Mouse (Mus musculus): ENCODE measurements at regions not wholly inside any gene's neighbourhood (a gene's known extent, or its start where the extent isn't known, plus 50 kb on each side); places are given as distances from the start of the nearest gene placed in this dataset.
A peak's percentile ranks its signal among the peaks of the same experiment; 100 is the strongest.

GRCm38 (mm10) chr14:76724395-76724794, 167.7 kb upstream of the Serp2 start:
- ATAC-seq (ENCODE audit: low read depth): no peak
- Histone ChIP-seq H3K27me3 (ENCODE audit: control insufficient read depth, insufficient read depth, low read depth, low read length) (no peaks in the 10 kb centered on the region), H3K27ac (ENCODE audit: low read length) (no peak overlapping the region), H3K4me1 (ENCODE audit: control insufficient read depth, low read depth, low read length) (no peaks in the 10 kb centered on the region), H3K9ac (ENCODE audit: low read depth, low read length) (no peak overlapping the region), H3K9me3 (replicated peaks; ENCODE audit: control insufficient read depth, low read length) (no peaks in the 10 kb centered on the region), H3K36me3 (ENCODE audit: control insufficient read depth, insufficient read depth) (no peaks in the 10 kb centered on the region), H3K4me3 (ENCODE audit: low read depth, low read length) (no peak overlapping the region), H3K4me2 (ENCODE audit: low read depth, low read length) (no peak overlapping the region)
- WGBS (ENCODE audit: insufficient replicate concordance): 69% methylated on average over 8 of the region's 8 CpGs

GRCm38 (mm10) chr14:76723551-76723950, 166.9 kb upstream of the Serp2 start:
- H3K27ac ChIP-seq (ENCODE audit: low read length): no peak overlapping the region
- WGBS (ENCODE audit: insufficient replicate concordance): 49% methylated on average over 4 of the region's 4 CpGs
- H3K27me3 ChIP-seq (ENCODE audit: control insufficient read depth, insufficient read depth, low read depth, low read length): no peaks in the 10 kb centered on the region
- H3K36me3 ChIP-seq (ENCODE audit: control insufficient read depth, insufficient read depth): no peaks in the 10 kb centered on the region
- H3K9me3 ChIP-seq (replicated peaks; ENCODE audit: control insufficient read depth, low read length): no peaks in the 10 kb centered on the region
- no peak overlapping the region for H3K9ac ChIP-seq (ENCODE audit: low read depth, low read length)
- no peak for ATAC-seq (ENCODE audit: low read depth)
- H3K4me3 ChIP-seq (ENCODE audit: low read depth, low read length): no peak overlapping the region
- no peaks in the 10 kb centered on the region for H3K4me1 ChIP-seq (ENCODE audit: control insufficient read depth, low read depth, low read length)
- H3K4me2 ChIP-seq (ENCODE audit: low read depth, low read length): no peak overlapping the region

GRCm38 (mm10) chr14:76722297-76722696, 165.6 kb upstream of the Serp2 start:
- Histone ChIP-seq H3K27me3 (ENCODE audit: control insufficient read depth, insufficient read depth, low read depth, low read length) (no peaks in the 10 kb centered on the region), H3K4me2 (ENCODE audit: low read depth, low read length) (no peak overlapping the region), H3K27ac (ENCODE audit: low read length) (no peak overlapping the region), H3K36me3 (ENCODE audit: control insufficient read depth, insufficient read depth) (no peaks in the 10 kb centered on the region), H3K9me3 (replicated peaks; ENCODE audit: control insufficient read depth, low read length) (no peaks in the 10 kb centered on the region), H3K4me3 (ENCODE audit: low read depth, low read length) (no peak overlapping the region), H3K4me1 (ENCODE audit: control insufficient read depth, low read depth, low read length) (no peaks in the 10 kb centered on the region), H3K9ac (ENCODE audit: low read depth, low read length) (no peak overlapping the region)
- ATAC-seq (ENCODE audit: low read depth): no peak
- WGBS (ENCODE audit: insufficient replicate concordance): 82% methylated on average over 5 of the region's 5 CpGs

GRCm38 (mm10) chr14:76721751-76722150, 165.1 kb upstream of the Serp2 start:
- no peak overlapping the region for H3K4me3 ChIP-seq (ENCODE audit: low read depth, low read length)
- H3K27me3 ChIP-seq (ENCODE audit: control insufficient read depth, insufficient read depth, low read depth, low read length): no peaks in the 10 kb centered on the region
- ATAC-seq (ENCODE audit: low read depth): no peak
- no peaks in the 10 kb centered on the region for H3K9me3 ChIP-seq (replicated peaks; ENCODE audit: control insufficient read depth, low read length)
- no peaks in the 10 kb centered on the region for H3K4me1 ChIP-seq (ENCODE audit: control insufficient read depth, low read depth, low read length)
- no peak overlapping the region for H3K4me2 ChIP-seq (ENCODE audit: low read depth, low read length)
- H3K36me3 ChIP-seq (ENCODE audit: control insufficient read depth, insufficient read depth): no peaks in the 10 kb centered on the region
- 58% methylated on average over 9 of the region's 9 CpGs for WGBS (ENCODE audit: insufficient replicate concordance)
- H3K9ac ChIP-seq (ENCODE audit: low read depth, low read length): no peak overlapping the region
- H3K27ac ChIP-seq (ENCODE audit: low read length): no peak overlapping the region

- Histone ChIP-seq H3K36me3 (ENCODE audit: control insufficient read depth, insufficient read depth) (no peaks in the 10 kb centered on the region), H3K4me3 (ENCODE audit: low read depth, low read length) (no peak overlapping the region), H3K9me3 (replicated peaks; ENCODE audit: control insufficient read depth, low read length) (no peaks in the 10 kb centered on the region), H3K27me3 (ENCODE audit: control insufficient read depth, insufficient read depth, low read depth, low read length) (no peaks in the 10 kb centered on the region), H3K4me1 (ENCODE audit: control insufficient read depth, low read depth, low read length) (peaks cover 12% of the 10 kb centered on the region), H3K4me2 (ENCODE audit: low read depth, low read length) (no peak overlapping the region), H3K27ac (ENCODE audit: low read length) (no peak overlapping the region), H3K9ac (ENCODE audit: low read depth, low read length) (no peak overlapping the region)
- 58% methylated on average over 3 of the region's 3 CpGs for WGBS (ENCODE audit: insufficient replicate concordance)
- no peak for ATAC-seq (ENCODE audit: low read depth)
Measured at GRCm38 (mm10) chr14:76717081-76717480, 160.4 kb upstream of the Serp2 start.

GRCm38 (mm10) chr14:76714727-76715126, 158.0 kb upstream of the Serp2 start:
- Histone ChIP-seq H3K9me3 (replicated peaks; ENCODE audit: control insufficient read depth, low read length) (no peaks in the 10 kb centered on the region), H3K9ac (ENCODE audit: low read depth, low read length) (no peak overlapping the region), H3K27me3 (ENCODE audit: control insufficient read depth, insufficient read depth, low read depth, low read length) (no peaks in the 10 kb centered on the region), H3K36me3 (ENCODE audit: control insufficient read depth, insufficient read depth) (no peaks in the 10 kb centered on the region), H3K4me1 (ENCODE audit: control insufficient read depth, low read depth, low read length) (peaks cover 12% of the 10 kb centered on the region), H3K4me2 (ENCODE audit: low read depth, low read length) (no peak overlapping the region), H3K27ac (ENCODE audit: low read length) (0 out of 2 replicates have a peak overlapping the region, but pooled peaks have one; percentile 14), H3K4me3 (ENCODE audit: low read depth, low read length) (no peak overlapping the region)
- ATAC-seq (ENCODE audit: low read depth): 0 out of 2 replicates have a peak, but pooled peaks have one; percentile 19
- 34% methylated on average over 4 of the region's 4 CpGs for WGBS (ENCODE audit: insufficient replicate concordance)

- Histone ChIP-seq H3K27me3 (ENCODE audit: control insufficient read depth, insufficient read depth, low read depth, low read length) (no peaks in the 10 kb centered on the region), H3K36me3 (ENCODE audit: control insufficient read depth, insufficient read depth) (no peaks in the 10 kb centered on the region), H3K4me3 (ENCODE audit: low read depth, low read length) (no peak overlapping the region), H3K9ac (ENCODE audit: low read depth, low read length) (no peak overlapping the region), H3K4me2 (ENCODE audit: low read depth, low read length) (no peak overlapping the region), H3K4me1 (ENCODE audit: control insufficient read depth, low read depth, low read length) (peaks cover 12% of the 10 kb centered on the region), H3K27ac (ENCODE audit: low read length) (no peak overlapping the region), H3K9me3 (replicated peaks; ENCODE audit: control insufficient read depth, low read length) (no peaks in the 10 kb centered on the region)
- 0 out of 2 replicates have a peak, but pooled peaks have one; percentile 35 for ATAC-seq (ENCODE audit: low read depth)
- 7% methylated on average over 7 of the region's 7 CpGs for WGBS (ENCODE audit: insufficient replicate concordance)
Measured at GRCm38 (mm10) chr14:76713946-76714345, 157.3 kb upstream of the Serp2 start.

DNA sequence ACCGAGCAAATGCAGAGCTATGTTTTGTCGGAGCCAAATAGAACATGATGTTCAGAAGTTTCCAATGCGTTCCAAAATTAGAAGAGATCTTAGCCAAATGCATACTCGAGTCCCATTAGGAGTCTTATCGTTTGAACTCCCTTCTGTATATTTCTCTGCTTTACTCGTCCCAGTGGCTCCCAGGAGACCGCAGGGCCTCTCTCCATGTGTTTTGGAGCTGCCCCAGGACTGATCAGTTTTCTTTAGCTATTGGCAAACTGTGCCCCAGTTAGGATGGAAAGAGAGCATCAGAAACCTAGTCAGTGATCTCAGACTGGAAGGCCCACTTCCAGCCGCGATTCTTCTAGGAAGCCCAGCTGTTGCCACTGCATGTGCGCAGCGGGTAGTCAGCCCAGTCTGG, 152.0 kb upstream of the Serp2 start:
- no peak overlapping the region for H3K27ac ChIP-seq (ENCODE audit: low read length)
- H3K4me2 ChIP-seq (ENCODE audit: low read depth, low read length): no peak overlapping the region
- no peak overlapping the region for H3K4me3 ChIP-seq (ENCODE audit: low read depth, low read length)
- ATAC-seq (ENCODE audit: low read depth): no peak
- peaks cover 1% of the 10 kb centered on the region for H3K4me1 ChIP-seq (ENCODE audit: control insufficient read depth, low read depth, low read length)
- no peaks in the 10 kb centered on the region for H3K27me3 ChIP-seq (ENCODE audit: control insufficient read depth, insufficient read depth, low read depth, low read length)
- H3K9me3 ChIP-seq (replicated peaks; ENCODE audit: control insufficient read depth, low read length): no peaks in the 10 kb centered on the region
- no peak overlapping the region for H3K9ac ChIP-seq (ENCODE audit: low read depth, low read length)
- 69% methylated on average over 11 of the region's 11 CpGs for WGBS (ENCODE audit: insufficient replicate concordance)
- H3K36me3 ChIP-seq (ENCODE audit: control insufficient read depth, insufficient read depth): no peaks in the 10 kb centered on the region

DNA sequence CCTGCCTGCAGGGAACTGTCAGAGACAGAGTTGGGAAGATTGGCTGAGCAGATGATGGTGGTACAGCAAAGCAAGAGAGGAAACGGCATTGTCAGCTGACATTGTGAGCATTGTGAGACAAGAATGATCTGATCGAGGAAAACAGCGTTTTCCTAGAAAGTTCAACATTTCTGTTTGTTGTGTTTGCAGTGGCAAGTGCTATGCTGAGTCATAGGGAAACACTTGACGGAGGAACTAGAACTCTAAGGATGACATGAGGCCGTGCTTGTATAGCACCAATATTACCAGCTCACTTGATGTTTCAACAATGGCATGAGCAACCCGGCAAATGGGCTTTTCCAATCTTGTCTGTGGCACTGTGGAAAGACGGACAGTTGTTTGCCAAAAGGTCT, 146.7 kb upstream of the Serp2 start:
- Histone ChIP-seq H3K36me3 (ENCODE audit: control insufficient read depth, insufficient read depth) (no peaks in the 10 kb centered on the region), H3K27me3 (ENCODE audit: control insufficient read depth, insufficient read depth, low read depth, low read length) (no peaks in the 10 kb centered on the region), H3K9ac (ENCODE audit: low read depth, low read length) (no peak overlapping the region), H3K4me3 (ENCODE audit: low read depth, low read length) (no peak overlapping the region), H3K27ac (ENCODE audit: low read length) (no peak overlapping the region), H3K9me3 (replicated peaks; ENCODE audit: control insufficient read depth, low read length) (no peaks in the 10 kb centered on the region), H3K4me1 (ENCODE audit: control insufficient read depth, low read depth, low read length) (peaks cover under 1% of the 10 kb centered on the region; the same call in 1 of the 2 replicates), H3K4me2 (ENCODE audit: low read depth, low read length) (no peak overlapping the region)
- 54% methylated on average over 7 of the region's 7 CpGs for WGBS (ENCODE audit: insufficient replicate concordance)
- no peak for ATAC-seq (ENCODE audit: low read depth)

Data from liver, embryonic 16.5 days (tissue).